Mouse (Mus musculus) liver, embryonic 14.5 days (tissue): ENCODE results near the gene Gtf2ird1. TPM values are rescaled to one million over a fixed set of nuclear protein-coding genes. Genes with fewer than 3 reads are reported as not detected.

Experiments used
- ATAC-seq: fragments of 200-750 bp; cut with Nextera tagmentation; 2 replicates; pipeline ENCODE4 v1.8.0; 2017; ENCODE audit warnings: moderate number of reproducible peaks, mild to moderate bottlenecking, moderate library complexity; ENCODE audit not compliant: insufficient read depth
- DNase-seq, 3 experiments: peaks; one replicate each; pipeline ENCODE4 v3.0.0-alpha.2; 2012 to 2013; ENCODE audit warnings: low read depth in 3 of 3, low spot score in 3 of 3
- H3K27ac ChIP-seq: fragments of 300-500 bp; sonication (generic); 2 replicates; pipeline ENCODE4 v1.5.1; 2014; ENCODE audit warnings: moderate library complexity, mild to moderate bottlenecking, control low read depth, inconsistent platforms
- H3K27me3 ChIP-seq: fragments of 300-500 bp; sonication (generic); 2 replicates; pipeline ENCODE4 v1.6.1; 2014; ENCODE audit warnings: mild to moderate bottlenecking, low read length, moderate library complexity; ENCODE audit not compliant: control insufficient read depth, insufficient read depth
- H3K36me3 ChIP-seq: fragments of 300-500 bp; sonication (generic); replicated peaks from 2 replicates; pipeline ENCODE4 v1.6.1; 2014; ENCODE audit warnings: low read depth; ENCODE audit not compliant: control insufficient read depth, insufficient read depth
- H3K4me1 ChIP-seq, 2 experiments: fragments of 200-500 bp in 1 of 2; fragments of 300-500 bp in 1 of 2; sonication (generic) in 1 of 2; replicated peaks; 2 replicates each; pipeline ENCODE4 v1.6.1; 2012 to 2014; ENCODE audit warnings: antibody characterized with exemption in 1 of 2, inconsistent platforms in 1 of 2, low read length in 1 of 2; ENCODE audit not compliant: control insufficient read depth in 2 of 2, insufficient read depth in 2 of 2
- H3K4me2 ChIP-seq: fragments of 300-500 bp; sonication (generic); 2 replicates; pipeline ENCODE4 v1.6.1; 2014; ENCODE audit warnings: low read depth, mild to moderate bottlenecking, control low read depth, moderate library complexity
- H3K4me3 ChIP-seq, 2 experiments: fragments of 200-500 bp in 1 of 2; fragments of 300-500 bp in 1 of 2; sonication (generic) in 1 of 2; 2 replicates each; pipeline ENCODE4 v1.5.1; 2012 to 2014; ENCODE audit warnings: low read depth in 2 of 2, low read length in 2 of 2, mild to moderate bottlenecking in 2 of 2, control low read depth in 1 of 2, inconsistent platforms in 1 of 2, moderate library complexity in 1 of 2; ENCODE audit not compliant: insufficient read depth in 1 of 2
- H3K9ac ChIP-seq: fragments of 300-500 bp; sonication (generic); replicated peaks from 2 replicates; pipeline ENCODE4 v1.6.1; 2014; ENCODE audit warnings: mild to moderate bottlenecking, control low read depth, moderate library complexity
- H3K9me3 ChIP-seq: fragments of 300-500 bp; sonication (generic); 2 replicates; pipeline ENCODE4 v1.6.1; 2016; ENCODE audit warnings: low read length, mixed read lengths; ENCODE audit not compliant: control insufficient read depth
- CTCF ChIP-seq: IDR thresholded peaks from 2 replicates; pipeline ENCODE4 v1.5.1; 2016; ENCODE audit warnings: antibody characterized with exemption, low read depth, control low read depth
- EP300 ChIP-seq: IDR thresholded peaks from 2 replicates; pipeline ENCODE4 v1.6.1; 2016; ENCODE audit warnings: antibody characterized with exemption, low read depth
- WGBS: fragments of 180-500 bp; shearing (Covaris S2); extraction: QIAGEN DNeasy Blood & Tissue Kit; methylation state at CpG from one replicate; pipeline ENCODE4 v1.1.7; 2014; ENCODE audit not compliant: insufficient replicate concordance; 5-methylcytosine and 5-hydroxymethylcytosine counted together
- polyA plus RNA-seq, 2 experiments: library from polyadenylated mRNA; depleted of rRNA in 1 of 2; stranded (reverse) in 1 of 2; unstranded in 1 of 2; fragments of >200 nt; fragmentation: Nextera tagmentation in 1 of 2; extraction: Ambion mirVana in 1 of 2; gene quantifications; 2 replicates each; pipeline versions ENCODE4 v1.2.1 to v1.2.3; 2012 to 2014

Gtf2ird1 gene
- polyA plus RNA-seq, 2 experiments: 7.5 to 8.4 TPM

- Histone ChIP-seq H3K27me3 (no peaks in the 10 kb centered on the region), H3K4me3 (no peak overlapping the region), H3K4me2 (no peak overlapping the region), H3K27ac (no peak overlapping the region), H3K9me3 (no peaks in the 10 kb centered on the region), H3K4me1 (no peaks in the 10 kb centered on the region), H3K36me3 (no peaks in the 10 kb centered on the region), H3K9ac (no peak overlapping the region)
- TF ChIP-seq CTCF (no peak), EP300 (no peak)
- no peak for ATAC-seq
- WGBS: 82% methylated on average over 6 of the region's 6 CpGs
- no peak for DNase-seq
Observed at GRCm38 (mm10) chr5:134418315-134419074, 38.0 kb downstream of the Gtf2ird1 start.

GRCm38 (mm10) chr5:134412341-134412740 is 44.2 kb downstream of the Gtf2ird1 start:
- 54% methylated on average over 2 of the region's 2 CpGs for WGBS
- H3K4me1 ChIP-seq: peaks cover 0 to 7% of the 10 kb centered on the region in 2 experiments; a peak in 2 of 4 replicates
- H3K36me3 ChIP-seq: no peaks in the 10 kb centered on the region
- H3K27ac ChIP-seq: no peak overlapping the region
- no peak overlapping the region for H3K4me3 ChIP-seq
- ATAC-seq (no peak), DNase-seq (no peak)
- no peaks in the 10 kb centered on the region for H3K27me3 ChIP-seq
- no peak overlapping the region for H3K4me2 ChIP-seq
- TF ChIP-seq EP300: no peak
- no peak for TF ChIP-seq CTCF
- no peaks in the 10 kb centered on the region for H3K9me3 ChIP-seq
- no peak overlapping the region for H3K9ac ChIP-seq

GRCm38 (mm10) chr5:134410307-134410836 is 46.1 kb downstream of the Gtf2ird1 start:
- H3K36me3 ChIP-seq: no peaks in the 10 kb centered on the region
- H3K4me1 ChIP-seq: peaks cover 0 to 7% of the 10 kb centered on the region in 2 experiments; a peak in 2 of 4 replicates
- H3K27me3 ChIP-seq: no peaks in the 10 kb centered on the region
- H3K27ac ChIP-seq: no peak overlapping the region
- no peak overlapping the region for H3K9ac ChIP-seq
- H3K4me3 ChIP-seq: no peak overlapping the region
- WGBS: 77% methylated on average over 7 of the region's 7 CpGs
- no peak overlapping the region for H3K4me2 ChIP-seq
- ATAC-seq (peak; percentile 57; the same call in 1 of the 2 replicates), DNase-seq (peak in 1 of 3 experiments; percentile 41)
- H3K9me3 ChIP-seq: no peaks in the 10 kb centered on the region
- no peak for TF ChIP-seq EP300
- TF ChIP-seq CTCF: no peak

DNA sequence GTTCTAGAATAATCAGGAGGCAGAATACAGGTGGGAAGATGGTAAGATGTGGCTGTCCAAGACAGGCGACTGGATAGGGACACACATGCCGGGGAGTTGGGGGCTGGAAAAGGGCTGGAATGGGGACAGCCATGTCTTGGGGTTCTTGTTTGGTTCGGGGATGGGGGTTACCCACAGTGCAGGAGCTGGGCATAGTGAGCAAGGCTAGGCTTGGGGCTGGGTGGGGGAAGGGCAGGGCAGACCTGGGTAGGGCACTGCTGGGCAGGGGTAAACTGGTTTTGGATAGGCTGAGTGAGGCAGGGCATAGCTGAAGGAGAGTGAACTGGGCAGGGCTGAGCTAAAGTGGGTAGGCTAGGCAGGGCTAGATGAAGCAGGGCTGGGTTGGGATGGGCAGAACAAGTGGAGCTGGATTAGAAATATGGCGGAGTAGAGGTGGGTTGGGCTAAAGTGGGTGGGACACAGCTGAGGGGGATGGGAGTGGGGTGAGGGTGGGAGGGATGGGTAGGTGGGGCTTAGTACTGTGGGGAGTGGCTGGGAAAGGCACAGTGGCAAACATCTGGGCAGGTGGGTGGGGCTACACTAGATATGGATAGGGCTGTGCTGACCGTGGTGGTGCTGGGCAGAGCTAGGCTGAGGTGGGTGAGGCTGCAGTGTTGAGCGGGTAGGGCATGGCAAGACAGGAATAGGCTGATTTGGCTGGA is 46.8 kb downstream of the Gtf2ird1 start:
- no peaks in the 10 kb centered on the region for H3K9me3 ChIP-seq
- ATAC-seq (peak; percentile 87), DNase-seq (peak in 1 of 3 experiments; percentile 33)
- H3K9ac ChIP-seq: no peak overlapping the region
- no peak overlapping the region for H3K4me3 ChIP-seq
- no peaks in the 10 kb centered on the region for H3K36me3 ChIP-seq
- H3K27ac ChIP-seq: no peak overlapping the region
- H3K4me2 ChIP-seq: no peak overlapping the region
- TF ChIP-seq EP300: no peak
- TF ChIP-seq CTCF: no peak
- WGBS: 68% methylated on average over 6 of the region's 6 CpGs
- H3K27me3 ChIP-seq: no peaks in the 10 kb centered on the region
- H3K4me1 ChIP-seq: peaks cover 0 to 7% of the 10 kb centered on the region in 2 experiments; a peak in 2 of 4 replicates

DNA sequence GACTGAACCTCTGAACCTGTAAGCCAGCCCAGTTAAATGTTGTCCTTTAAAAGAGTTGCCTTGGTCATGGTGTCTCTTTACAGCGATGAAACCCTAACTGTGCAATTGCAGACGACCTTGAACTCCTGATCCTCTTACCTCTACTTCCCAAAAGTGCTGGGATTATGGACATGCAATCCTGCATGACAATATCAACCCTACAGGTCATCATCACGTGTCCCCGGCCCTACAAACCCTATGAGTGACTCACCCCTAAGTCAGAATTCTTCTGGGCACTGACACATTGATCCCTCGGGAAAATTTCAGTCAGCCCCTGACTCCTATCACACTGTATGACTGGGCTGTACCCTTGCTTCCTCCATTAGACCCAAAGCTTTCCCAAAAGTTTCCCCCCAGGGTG is 48.4 kb downstream of the Gtf2ird1 start:
- TF ChIP-seq CTCF (no peak), EP300 (no peak)
- Histone ChIP-seq H3K36me3 (no peaks in the 10 kb centered on the region), H3K27ac (no peak overlapping the region), H3K27me3 (no peaks in the 10 kb centered on the region), H3K4me2 (no peak overlapping the region), H3K4me3 (no peak overlapping the region), H3K9me3 (no peaks in the 10 kb centered on the region), H3K9ac (no peak overlapping the region), H3K4me1 (peaks cover 0 to 7% of the 10 kb centered on the region in 2 experiments; a peak in 2 of 4 replicates)
- 69% methylated on average over 5 of the region's 5 CpGs for WGBS
- DNase-seq (no peak), ATAC-seq (no peak)
